Mouse (Mus musculus) forebrain, embryonic 10.5 days (tissue): ENCODE results near the gene Wnt4. TPM values are rescaled to one million over a fixed set of nuclear protein-coding genes. Genes with fewer than 3 reads are reported as not detected.

ENCODE experiments used
- DNase-seq: peaks from one replicate; pipeline ENCODE4 v3.0.0-alpha.2; 2017; ENCODE audit warnings: low spot score; ENCODE audit errors: extremely low spot score
- H3K27ac ChIP-seq: fragments of 300-500 bp; sonication (generic); 2 replicates; pipeline ENCODE4 v1.5.1; 2016; ENCODE audit warnings: mild to moderate bottlenecking
- H3K27me3 ChIP-seq: fragments of 300-500 bp; sonication (generic); 2 replicates; pipeline ENCODE4 v1.6.1; 2016; ENCODE audit warnings: mild to moderate bottlenecking; ENCODE audit not compliant: poor library complexity, severe bottlenecking
- H3K36me3 ChIP-seq: fragments of 300-500 bp; sonication (generic); replicated peaks from 2 replicates; pipeline ENCODE4 v1.6.1; 2016; ENCODE audit warnings: mild to moderate bottlenecking, moderate library complexity
- H3K4me1 ChIP-seq: fragments of 300-500 bp; sonication (generic); 2 replicates; pipeline ENCODE4 v1.6.1; 2016
- H3K4me3 ChIP-seq: fragments of 300-500 bp; sonication (generic); 2 replicates; pipeline ENCODE4 v1.5.1; 2016; ENCODE audit warnings: mild to moderate bottlenecking, moderate library complexity
- H3K9me3 ChIP-seq: fragments of 300-500 bp; sonication (generic); 2 replicates; pipeline ENCODE4 v1.6.1; 2016; ENCODE audit warnings: mild to moderate bottlenecking, moderate library complexity
- WGBS: fragments of 180-500 bp; shearing (Covaris S2); methylation state at CpG from one replicate; pipeline ENCODE4 v1.1.7; 2016; 5-methylcytosine and 5-hydroxymethylcytosine counted together
- polyA plus RNA-seq: library from polyadenylated mRNA; unstranded; fragments of >200 nt; fragmentation: Nextera tagmentation; extraction: Ambion mirVana; gene quantifications from 2 replicates; pipeline ENCODE4 v1.2.1, GENCODE M21; 2016

The Wnt4 gene
- 0.81 and 0.84 TPM in 2 replicates for polyA plus RNA-seq

DNA sequence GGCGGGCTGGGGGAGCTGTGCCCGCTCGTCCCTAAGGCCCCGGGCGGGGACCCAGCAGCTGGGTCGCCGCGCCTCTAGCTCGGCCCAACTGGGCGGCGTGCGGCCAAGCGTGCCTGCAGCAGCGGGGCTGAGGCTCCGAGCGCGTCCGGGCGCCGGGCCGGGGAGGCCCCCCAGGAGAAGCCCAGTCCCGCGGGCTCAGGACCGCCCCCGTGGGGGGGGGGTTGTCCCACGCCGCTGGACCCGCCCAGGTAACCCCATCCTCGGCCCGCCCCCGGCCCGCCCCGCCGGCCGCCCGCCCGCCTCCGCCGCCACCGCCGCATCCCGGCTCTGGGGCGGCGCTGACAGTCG, at the start of gene Wnt4:
Gene Wnt4 (plus strand): TSS at position 324 of the 348 bp plus-strand sequence.
- Histone ChIP-seq H3K4me3 (peak within 1 kb of the TSS; percentile 65), H3K9me3 (no peaks in the 10 kb centered on the region), H3K36me3 (no peaks in the 10 kb centered on the region), H3K27me3 (peaks cover 97% of the 10 kb centered on the region), H3K4me1 (peaks cover 55% of the 10 kb centered on the region), H3K27ac (peak within 1 kb of the TSS; percentile 76)
- 13% methylated on average over 43 of the region's 45 CpGs for WGBS
- DNase-seq, result peak; percentile 37

- Histone ChIP-seq H3K4me3 (no peak overlapping the region), H3K36me3 (no peaks in the 10 kb centered on the region), H3K4me1 (peaks cover 29% of the 10 kb centered on the region), H3K27me3 (peaks cover 33% of the 10 kb centered on the region), H3K9me3 (no peaks in the 10 kb centered on the region), H3K27ac (no peak overlapping the region)
- DNase-seq, result no peak
- 86% methylated on average over 15 of the region's 15 CpGs for WGBS
Measured at GRCm38 (mm10) chr4:137228566-137229115, 48.6 kb upstream of the Wnt4 start.

DNA sequence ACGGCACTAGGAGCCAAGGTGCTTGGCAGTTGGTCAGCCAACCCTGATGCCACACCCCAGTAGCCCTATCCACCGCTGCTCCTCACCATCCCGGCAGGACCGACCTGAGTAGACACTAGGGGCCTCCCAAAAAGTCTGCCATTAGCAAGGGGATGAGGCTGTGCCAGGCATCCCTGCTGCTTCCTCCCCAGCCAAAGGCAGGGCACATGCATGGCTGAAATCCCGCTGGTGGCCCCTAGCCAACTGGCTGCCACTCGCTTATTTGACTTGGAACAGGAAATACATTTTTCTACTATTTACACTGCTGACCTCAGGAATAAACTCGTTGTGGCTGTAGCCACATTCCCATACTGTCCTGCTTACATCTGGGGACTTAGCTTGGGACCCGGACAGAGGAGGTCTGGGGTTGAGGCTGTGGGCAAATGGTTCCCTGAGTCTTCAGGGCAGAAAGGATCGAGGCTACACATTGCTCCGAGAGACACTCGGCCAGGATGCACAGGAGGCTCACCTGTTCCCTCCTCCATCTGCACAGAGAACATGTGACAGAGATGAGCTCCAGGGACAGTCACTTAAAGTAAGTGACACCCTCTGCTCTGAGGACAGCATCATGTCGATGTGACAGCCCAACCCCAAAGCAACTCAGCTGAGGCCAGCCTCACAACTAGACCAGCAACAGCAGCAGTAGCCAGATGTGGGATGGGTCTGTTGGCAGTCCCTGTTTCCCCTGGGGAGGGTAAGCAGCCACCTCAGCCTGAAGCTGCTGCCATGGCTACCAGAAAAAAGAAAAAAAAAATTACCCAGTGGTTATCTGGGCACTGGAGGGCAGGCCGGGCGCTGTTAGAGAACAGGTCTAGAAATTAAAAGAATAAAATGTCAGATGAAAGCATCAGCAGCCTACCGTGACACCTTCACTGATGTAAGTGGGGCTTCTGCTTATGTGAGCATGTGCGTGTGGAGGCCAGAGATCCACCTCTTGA, 45.5 kb upstream of the Wnt4 start:
- WGBS, result 84% methylated on average over 16 of the region's 16 CpGs
- Histone ChIP-seq H3K9me3 (no peaks in the 10 kb centered on the region), H3K4me3 (no peak overlapping the region), H3K27ac (no peak overlapping the region), H3K27me3 (peaks cover 15% of the 10 kb centered on the region), H3K4me1 (peaks cover 16% of the 10 kb centered on the region), H3K36me3 (no peaks in the 10 kb centered on the region)
- no peak for DNase-seq

- no peaks in the 10 kb centered on the region for H3K9me3 ChIP-seq
- no peak for DNase-seq
- 72% methylated on average over 5 of the region's 5 CpGs for WGBS
- H3K4me3 ChIP-seq, result no peak overlapping the region
- H3K36me3 ChIP-seq, result no peaks in the 10 kb centered on the region
- H3K27me3 ChIP-seq, result peaks cover 11% of the 10 kb centered on the region
- H3K27ac ChIP-seq, result no peak overlapping the region
- peaks cover under 1% of the 10 kb centered on the region for H3K4me1 ChIP-seq
Measured at GRCm38 (mm10) chr4:137233632-137234031, 43.7 kb upstream of the Wnt4 start.

- Histone ChIP-seq H3K9me3 (no peaks in the 10 kb centered on the region), H3K36me3 (no peaks in the 10 kb centered on the region), H3K4me3 (no peak overlapping the region), H3K27ac (no peak overlapping the region), H3K4me1 (no peaks in the 10 kb centered on the region), H3K27me3 (peaks cover 3% of the 10 kb centered on the region; the same call in 1 of the 2 replicates)
- 90% methylated on average over 2 of the region's 2 CpGs for WGBS
- DNase-seq, result no peak
Measured at GRCm38 (mm10) chr4:137234444-137234843, 42.8 kb upstream of the Wnt4 start.

- 74% methylated on average over 9 of the region's 9 CpGs for WGBS
- no peaks in the 10 kb centered on the region for H3K27me3 ChIP-seq
- H3K36me3 ChIP-seq, result no peaks in the 10 kb centered on the region
- no peak overlapping the region for H3K27ac ChIP-seq
- no peak overlapping the region for H3K4me3 ChIP-seq
- H3K4me1 ChIP-seq, result no peaks in the 10 kb centered on the region
- no peak for DNase-seq
- 0 out of 2 replicates have a peak, but pooled peaks cover 5% of the 10 kb centered on the region for H3K9me3 ChIP-seq
Measured at GRCm38 (mm10) chr4:137235368-137235767, 41.9 kb upstream of the Wnt4 start.

DNA sequence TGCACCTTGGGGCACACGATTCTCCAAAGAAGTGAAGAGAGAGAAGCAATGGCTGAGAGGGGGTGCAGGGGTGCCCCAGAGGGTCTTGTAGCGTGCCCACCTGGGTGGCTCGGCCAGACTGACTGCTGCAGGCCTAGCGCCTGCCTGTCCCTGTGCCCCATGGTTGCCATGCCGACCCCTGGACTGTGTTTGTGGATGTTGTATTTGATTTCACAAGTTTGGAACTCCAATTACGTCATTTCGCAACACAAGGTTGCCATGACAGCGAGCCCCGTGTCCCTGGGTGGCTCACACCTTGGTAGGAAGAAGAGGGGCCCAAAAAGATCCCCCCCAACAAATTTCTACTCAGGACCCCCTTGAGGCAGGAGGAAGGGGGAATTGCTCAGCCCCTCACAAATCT, 32.4 kb upstream of the Wnt4 start:
- WGBS, result 87% methylated on average over 9 of the region's 9 CpGs

GRCm38 (mm10) chr4:137250333-137250732, 27.0 kb upstream of the Wnt4 start:
- Histone ChIP-seq H3K4me1 (peaks cover 14% of the 10 kb centered on the region; the same call in 1 of the 2 replicates), H3K9me3 (no peaks in the 10 kb centered on the region), H3K27ac (no peak overlapping the region), H3K36me3 (no peaks in the 10 kb centered on the region), H3K4me3 (no peak overlapping the region), H3K27me3 (no peaks in the 10 kb centered on the region)
- no peak for DNase-seq
- 78% methylated on average over 5 of the region's 5 CpGs for WGBS

More for the DNA sequence above, 32.4 kb upstream of the Wnt4 start:
- H3K27ac ChIP-seq, result no peak overlapping the region
- H3K27me3 ChIP-seq, result no peaks in the 10 kb centered on the region
- H3K36me3 ChIP-seq, result no peaks in the 10 kb centered on the region
- H3K9me3 ChIP-seq, result 0 out of 2 replicates have a peak, but pooled peaks cover 2% of the 10 kb centered on the region
- H3K4me3 ChIP-seq, result no peak overlapping the region
- H3K4me1 ChIP-seq, result peaks cover 11% of the 10 kb centered on the region; the same call in 1 of the 2 replicates
- DNase-seq, result no peak

DNA sequence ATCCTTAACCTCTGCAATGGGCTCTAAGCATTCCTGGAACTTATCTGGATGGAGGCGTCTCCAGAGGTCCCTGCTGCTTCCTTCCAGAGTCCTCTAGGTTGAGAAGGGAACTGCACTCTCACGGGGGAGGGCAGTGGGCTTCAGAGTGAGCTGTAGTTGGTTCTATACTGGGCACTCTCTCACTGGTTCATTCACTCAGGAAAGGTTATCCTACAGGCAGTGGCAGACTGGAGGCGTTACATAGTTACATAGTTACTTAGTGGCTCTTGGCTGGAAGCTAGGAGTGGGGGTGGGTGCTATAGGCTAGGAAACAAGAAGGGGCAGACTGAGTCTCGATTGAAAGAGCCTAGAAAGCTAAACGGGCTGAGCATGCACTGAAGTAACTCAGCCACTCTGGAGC, 26.4 kb upstream of the Wnt4 start:
- Histone ChIP-seq H3K27ac (no peak overlapping the region), H3K4me3 (no peak overlapping the region), H3K4me1 (peaks cover 14% of the 10 kb centered on the region; the same call in 1 of the 2 replicates), H3K27me3 (no peaks in the 10 kb centered on the region), H3K9me3 (no peaks in the 10 kb centered on the region), H3K36me3 (no peaks in the 10 kb centered on the region)
- no peak for DNase-seq
- WGBS, result 73% methylated on average over 5 of the region's 5 CpGs

- Histone ChIP-seq H3K27me3 (no peaks in the 10 kb centered on the region), H3K4me1 (peaks cover 14% of the 10 kb centered on the region; the same call in 1 of the 2 replicates), H3K27ac (no peak overlapping the region), H3K9me3 (no peaks in the 10 kb centered on the region), H3K4me3 (no peak overlapping the region), H3K36me3 (no peaks in the 10 kb centered on the region)
- no peak for DNase-seq
- WGBS, result 87% methylated on average over 11 of the region's 11 CpGs
Measured at GRCm38 (mm10) chr4:137253601-137254000, 23.7 kb upstream of the Wnt4 start.

- H3K27me3 ChIP-seq, result no peaks in the 10 kb centered on the region
- no peaks in the 10 kb centered on the region for H3K36me3 ChIP-seq
- H3K27ac ChIP-seq, result no peak overlapping the region
- no peaks in the 10 kb centered on the region for H3K9me3 ChIP-seq
- H3K4me3 ChIP-seq, result no peak overlapping the region
- WGBS, result 88% methylated on average over 17 of the region's 17 CpGs
- H3K4me1 ChIP-seq, result peaks cover 12% of the 10 kb centered on the region; the same call in 1 of the 2 replicates
- no peak for DNase-seq
Measured at GRCm38 (mm10) chr4:137254206-137254976, 22.9 kb upstream of the Wnt4 start.

- WGBS, result 83% methylated on average over 8 of the region's 8 CpGs
- Histone ChIP-seq H3K27ac (no peak overlapping the region), H3K4me3 (no peak overlapping the region), H3K36me3 (no peaks in the 10 kb centered on the region), H3K27me3 (no peaks in the 10 kb centered on the region), H3K9me3 (no peaks in the 10 kb centered on the region), H3K4me1 (0 out of 2 replicates have a peak, but pooled peaks cover 2% of the 10 kb centered on the region)
- no peak for DNase-seq
Measured at GRCm38 (mm10) chr4:137255568-137255967, 21.7 kb upstream of the Wnt4 start.
